ENCODE assay signal across 8 mouse cellular contexts in the genomic region with DNA sequence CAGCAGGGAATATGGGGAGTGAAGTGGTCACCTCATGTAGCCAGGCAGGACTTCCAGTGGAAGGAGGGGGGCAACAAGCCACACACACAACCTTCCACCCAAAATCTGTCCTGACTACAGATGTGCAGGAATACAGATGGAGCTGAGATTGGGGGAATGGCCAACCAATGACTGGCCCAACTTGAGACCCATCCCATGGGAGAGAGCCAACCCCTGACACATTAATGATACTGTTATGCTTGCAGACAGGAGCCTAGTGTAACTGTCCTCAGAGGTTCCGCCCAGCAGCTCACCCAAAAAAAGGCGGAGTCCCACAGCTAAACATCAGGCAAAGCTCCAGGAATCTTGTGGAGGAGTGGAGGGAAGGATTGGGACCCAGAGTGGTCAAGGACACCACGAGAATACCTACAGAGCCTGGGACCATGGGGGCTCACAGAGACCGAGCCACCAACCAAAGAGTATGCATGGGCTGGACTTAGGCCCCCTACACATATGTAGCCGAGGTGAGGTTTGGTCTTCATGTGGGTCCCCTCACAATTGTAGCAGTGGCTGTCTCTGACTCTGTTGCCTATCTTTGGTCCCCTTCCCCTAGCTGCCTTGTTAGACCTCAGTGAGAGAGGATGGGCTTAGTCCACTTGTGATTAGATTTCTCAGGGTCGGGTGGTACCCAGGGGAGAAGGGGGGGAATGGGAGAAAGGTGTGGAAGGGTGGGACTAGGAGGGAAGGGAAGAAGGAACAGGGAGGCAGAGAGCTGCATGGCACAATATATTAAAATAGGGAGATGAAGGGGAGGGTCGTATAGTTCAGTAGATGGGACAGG. TPM values are rescaled to one million over a fixed set of nuclear protein-coding genes. Genes with fewer than 3 reads are reported as not detected.
DNase-seq lines count a peak whose midpoint lies in the region; ATAC-seq lines count a peak whose summit lies in the region.

No protein-coding gene starts in this region.

- H3K9ac ChIP-seq in lung, embryonic 15.5 days: no peak overlapping the region
- H3K9ac ChIP-seq in forebrain, embryonic 16.5 days (replicated peaks; ENCODE audit: low read depth, low read length): no peak overlapping the region
- no peak overlapping the region for H3K9ac ChIP-seq in limb, embryonic 13.5 days
- H3K9ac ChIP-seq in stomach, embryonic 14.5 days (replicated peaks; ENCODE audit: low read depth, low read length): no peak overlapping the region

- WGBS in lung, embryonic 15.5 days: 54% methylated on average over 7 of the region's 7 CpGs
- 65% methylated on average over 7 of the region's 7 CpGs for WGBS in forebrain, embryonic 16.5 days
- 65% methylated on average over 7 of the region's 7 CpGs for WGBS in limb, embryonic 13.5 days
- WGBS in stomach, embryonic 14.5 days: 59% methylated on average over 7 of the region's 7 CpGs

- no peaks in the 10 kb centered on the region for H3K27me3 ChIP-seq in lung, embryonic 15.5 days
- H3K27me3 ChIP-seq in forebrain, embryonic 16.5 days (replicated peaks; ENCODE audit: control insufficient read depth, insufficient read depth, low read length): 0 out of 2 replicates have a peak, but pooled peaks cover 3% of the 10 kb centered on the region
- peaks cover 20% of the 10 kb centered on the region for H3K27me3 ChIP-seq in limb, embryonic 13.5 days
- H3K27me3 ChIP-seq in stomach, embryonic 14.5 days (ENCODE audit: control insufficient read depth, insufficient read depth, low read length): no peaks in the 10 kb centered on the region

- ATAC-seq in lung, embryonic 15.5 days (ENCODE audit: borderline replicate concordance, extremely low read depth, low FRiP score, low TSS enrichment): peak; percentile 21
- ATAC-seq in forebrain, embryonic 16.5 days: peak; percentile 5; the same call in 1 of the 2 replicates
- no peak for ATAC-seq in limb, embryonic 13.5 days (ENCODE audit: low FRiP score, low read depth)
- no peak for ATAC-seq in stomach, embryonic 14.5 days (ENCODE audit: insufficient number of reproducible peaks, insufficient read depth, low FRiP score, low read depth)
- ATAC-seq in activated CD4-positive, CD25-positive, alpha-beta regulatory T cell, adult 4 months: no peak

- H3K4me1 ChIP-seq in lung, embryonic 15.5 days: peaks cover 6% of the 10 kb centered on the region; the same call in 1 of the 2 replicates
- H3K4me1 ChIP-seq in forebrain, embryonic 16.5 days (replicated peaks; ENCODE audit: control insufficient read depth, insufficient read depth, low read length): peaks cover 3% of the 10 kb centered on the region; the same call in 1 of the 2 replicates
- peaks cover 4% of the 10 kb centered on the region; the same call in 1 of the 2 replicates for H3K4me1 ChIP-seq in limb, embryonic 13.5 days
- H3K4me1 ChIP-seq in stomach, embryonic 14.5 days (ENCODE audit: control insufficient read depth, insufficient read depth, low read length): no peaks in the 10 kb centered on the region

- H3K4me2 ChIP-seq in lung, embryonic 15.5 days: peak overlapping the region; percentile 45
- H3K4me2 ChIP-seq in forebrain, embryonic 16.5 days (ENCODE audit: low read length): peak overlapping the region; percentile 52; the same call in 1 of the 2 replicates
- H3K4me2 ChIP-seq in limb, embryonic 13.5 days (replicated peaks): peak overlapping the region; percentile 61
- H3K4me2 ChIP-seq in stomach, embryonic 14.5 days (replicated peaks; ENCODE audit: low read depth, low read length): peak overlapping the region; percentile 34; the same call in 1 of the 2 replicates

- H3K27ac ChIP-seq in lung, embryonic 15.5 days: peak overlapping the region; percentile 61
- H3K27ac ChIP-seq in forebrain, embryonic 16.5 days (ENCODE audit: low read length): no peak overlapping the region
- no peak overlapping the region for H3K27ac ChIP-seq in limb, embryonic 13.5 days
- no peak overlapping the region for H3K27ac ChIP-seq in stomach, embryonic 14.5 days (ENCODE audit: low read length)

- H3K9me3 ChIP-seq in lung, embryonic 15.5 days: no peaks in the 10 kb centered on the region
- no peaks in the 10 kb centered on the region for H3K9me3 ChIP-seq in forebrain, embryonic 16.5 days (ENCODE audit: control insufficient read depth, low read length)
- 0 out of 2 replicates have a peak, but pooled peaks cover 3% of the 10 kb centered on the region for H3K9me3 ChIP-seq in limb, embryonic 13.5 days
- H3K9me3 ChIP-seq in stomach, embryonic 14.5 days (ENCODE audit: control insufficient read depth, low read depth, low read length): no peaks in the 10 kb centered on the region

- no peaks in the 10 kb centered on the region for H3K36me3 ChIP-seq in lung, embryonic 15.5 days
- H3K36me3 ChIP-seq in forebrain, embryonic 16.5 days (ENCODE audit: control insufficient read depth, insufficient read depth): no peaks in the 10 kb centered on the region
- no peaks in the 10 kb centered on the region for H3K36me3 ChIP-seq in limb, embryonic 13.5 days
- no peaks in the 10 kb centered on the region for H3K36me3 ChIP-seq in stomach, embryonic 14.5 days (ENCODE audit: control insufficient read depth, insufficient read depth, low read length)

- no peak for DNase-seq in lung, postnatal 36 days
- DNase-seq in left cerebral cortex, adult 8-10 months (ENCODE audit: low spot score in 2 of 2): no peak
- DNase-seq in kidney, adult 9 months: no peak

- no peak overlapping the region for H3K4me3 ChIP-seq in lung, embryonic 15.5 days
- no peak overlapping the region for H3K4me3 ChIP-seq in forebrain, embryonic 16.5 days (replicated peaks; ENCODE audit: low read length)
- peak overlapping the region; percentile 34 for H3K4me3 ChIP-seq in limb, embryonic 13.5 days
- peak overlapping the region; percentile 4; the same call in 1 of the 2 replicates for H3K4me3 ChIP-seq in stomach, embryonic 14.5 days (ENCODE audit: low read depth, low read length)

RNA-seq across cellular contexts. Expression of gene Eno4, which starts 39.9 kb away (rescaled TPM):
- 1.3 and 1.4 TPM in 2 replicates for polyA plus RNA-seq in lung, embryonic 15.5 days (2015; fragmentation: Nextera tagmentation; extraction: Ambion mirVana)
- polyA plus RNA-seq in forebrain, embryonic 16.5 days (2015; fragmentation: Nextera tagmentation; extraction: Ambion mirVana): 1.6 and 1.7 TPM in 2 replicates
- 0.37 and 0.42 TPM in 2 replicates for polyA plus RNA-seq in limb, embryonic 13.5 days (2015; fragmentation: Nextera tagmentation; extraction: Ambion mirVana)
- 0.32 and 0.38 TPM in 2 replicates for polyA plus RNA-seq in stomach, embryonic 14.5 days (2014; fragmentation: Nextera tagmentation; extraction: Ambion mirVana)
- not detected for polyA plus RNA-seq in activated CD4-positive, CD25-positive, alpha-beta regulatory T cell, adult 4 months (2017; shearing (Covaris generic))
- total RNA-seq in left cerebral cortex, adult 8-10 months (2022): 1 to 10 TPM; 2.2 to 3.0 (median 2.7) TPM

RNA-seq across cellular contexts. Expression of gene Hspa12a, which starts 40.2 kb away (rescaled TPM):
- 4.4 and 5.1 TPM in 2 replicates for polyA plus RNA-seq in lung, embryonic 15.5 days (2015; fragmentation: Nextera tagmentation; extraction: Ambion mirVana)
- polyA plus RNA-seq in forebrain, embryonic 16.5 days (2015; fragmentation: Nextera tagmentation; extraction: Ambion mirVana): 67.5 and 69.7 TPM in 2 replicates
- 5.0 TPM in 2 replicates for polyA plus RNA-seq in limb, embryonic 13.5 days (2015; fragmentation: Nextera tagmentation; extraction: Ambion mirVana)
- polyA plus RNA-seq in stomach, embryonic 14.5 days (2014; fragmentation: Nextera tagmentation; extraction: Ambion mirVana): 4.9 and 5.0 TPM in 2 replicates
- polyA plus RNA-seq in activated CD4-positive, CD25-positive, alpha-beta regulatory T cell, adult 4 months (2017; shearing (Covaris generic)): 1 to 10 TPM in 1 of 2 experiments, under 1 TPM in 1; 0.81 to 1.5 TPM
- 100 to 1,000 TPM; 180 to 214 (median 195) TPM for total RNA-seq in left cerebral cortex, adult 8-10 months (2022)

Comparison
In these comparisons a context has a peak if more than half of its experiments do, and no peak if none do; other contexts are left out.
1. ATAC-seq: peak in lung, embryonic 15.5 days (single experiment) and forebrain, embryonic 16.5 days (single experiment); none in limb, embryonic 13.5 days (single experiment), stomach, embryonic 14.5 days (single experiment) and activated CD4-positive, CD25-positive, alpha-beta regulatory T cell, adult 4 months (single experiment).
2. H3K4me3 ChIP-seq: peak in limb, embryonic 13.5 days (single experiment) and stomach, embryonic 14.5 days (single experiment); none in lung, embryonic 15.5 days (single experiment) and forebrain, embryonic 16.5 days (single experiment).
3. RNA of gene Hspa12a, which starts 40.2 kb away (polyA plus RNA-seq): 67.5 to 69.7 TPM in forebrain, embryonic 16.5 days; 4.4 to 5.1 TPM in lung, embryonic 15.5 days, 4.9 to 5.0 TPM in stomach, embryonic 14.5 days, 5.0 TPM in limb, embryonic 13.5 days and 0.81 to 1.5 TPM in activated CD4-positive, CD25-positive, alpha-beta regulatory T cell, adult 4 months; every median in the first group is over 10 times any median in the second.
4. Peak in every context shown above with its lines, with median percentiles within 50 percentile points of each other: H3K4me2 ChIP-seq.